Mouse (Mus musculus) cerebellum, adult 11 months (tissue): Measurements from ENCODE around the gene Ptpn13.

Experiments
- DNase-seq: peaks from one replicate; pipeline ENCODE4 v3.0.0; 2022

The Ptpn13 gene

DNA sequence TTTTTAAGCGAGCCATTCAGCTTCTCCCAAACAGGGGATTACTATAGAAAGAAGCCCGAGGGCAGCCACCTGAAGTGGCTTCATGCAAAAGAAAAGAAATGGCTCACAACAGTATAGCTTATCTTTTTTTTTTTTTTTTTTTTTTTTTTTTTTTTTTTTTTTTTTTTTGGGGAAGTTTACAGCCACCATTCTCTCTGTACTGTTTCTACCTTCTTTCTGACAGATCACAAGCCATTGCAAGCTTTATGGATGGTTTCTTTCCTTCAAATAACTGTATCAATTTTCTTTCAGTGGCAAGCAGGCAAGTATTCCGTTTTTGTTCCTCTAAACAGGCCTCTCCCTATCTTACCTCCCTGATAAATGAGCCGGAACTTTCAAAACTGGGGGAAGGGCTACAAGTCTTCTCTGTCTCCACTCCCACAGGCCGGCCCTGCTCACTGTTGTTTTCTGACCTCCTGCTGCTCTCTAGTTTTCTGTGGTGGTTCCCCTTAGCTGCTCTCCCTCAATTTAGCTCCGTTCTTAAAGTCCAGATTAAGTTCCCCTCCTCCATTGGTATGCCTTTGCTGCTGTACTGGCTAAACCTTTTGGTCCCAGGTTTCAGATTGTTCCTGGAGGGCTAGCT is 1.6 kb upstream of the Ptpn13 start:
- no peak for DNase-seq

- DNase-seq: no peak
These were observed 1.1 kb upstream of the Ptpn13 start for GRCm38 (mm10) chr5:103423927-103424315.

GRCm38 (mm10) chr5:103425363-103426031 is 505 bp downstream of the Ptpn13 start:
- peak; percentile 2 for DNase-seq

- no peak for DNase-seq
These were observed 1.3 kb downstream of the Ptpn13 start for GRCm38 (mm10) chr5:103426250-103426649.

- DNase-seq: no peak
These were observed 6.0 kb downstream of the Ptpn13 start for GRCm38 (mm10) chr5:103430986-103431385.

- DNase-seq: no peak
These were observed 6.5 kb downstream of the Ptpn13 start for GRCm38 (mm10) chr5:103431479-103431878.

DNA sequence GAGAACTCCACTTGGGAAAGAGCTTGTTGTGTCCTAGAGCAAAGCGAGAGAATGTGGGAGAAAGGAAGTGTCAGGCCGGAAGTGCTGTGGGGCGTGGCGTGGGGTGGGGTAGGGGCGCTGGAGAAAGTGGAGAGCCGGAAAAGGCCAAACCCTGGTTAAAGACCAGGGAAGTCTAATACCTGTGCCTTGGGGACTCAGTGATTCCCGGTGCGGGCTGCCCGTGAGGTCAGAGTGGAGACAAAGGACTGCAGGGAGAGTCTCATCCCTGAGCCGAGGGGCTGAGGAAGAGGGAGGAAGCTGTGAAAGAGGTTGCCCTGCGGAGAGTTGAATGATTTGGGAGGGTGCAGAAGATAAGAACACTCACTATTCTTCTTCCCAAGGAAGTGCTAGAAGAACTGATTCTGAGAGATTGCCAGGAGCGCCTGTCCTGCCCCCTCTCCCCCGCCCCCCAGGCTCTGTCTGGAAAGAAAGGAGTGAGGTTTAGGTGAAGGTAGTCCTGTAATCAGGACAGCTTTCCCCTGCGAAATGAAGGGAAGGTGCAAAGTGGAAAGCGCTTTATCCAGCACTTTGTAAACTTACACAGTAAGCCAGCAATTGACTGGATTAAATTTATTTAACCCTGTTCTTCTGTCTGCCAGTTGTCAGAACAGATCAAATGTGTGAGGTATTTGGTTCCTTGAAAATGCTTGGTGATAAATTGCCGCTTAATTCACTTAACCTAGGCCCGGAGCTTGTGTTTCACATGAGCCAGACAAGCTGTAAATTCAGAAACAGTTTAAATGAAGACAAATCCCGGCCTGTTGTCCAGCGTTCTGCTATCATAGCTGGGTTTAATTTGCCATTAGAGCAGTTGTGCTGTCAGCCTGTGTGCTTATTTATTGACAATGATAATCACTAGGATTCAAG is 11.3 kb downstream of the Ptpn13 start:
- DNase-seq: no peak

- DNase-seq: no peak
These were observed 12.7 kb downstream of the Ptpn13 start for GRCm38 (mm10) chr5:103437714-103438113.

DNA sequence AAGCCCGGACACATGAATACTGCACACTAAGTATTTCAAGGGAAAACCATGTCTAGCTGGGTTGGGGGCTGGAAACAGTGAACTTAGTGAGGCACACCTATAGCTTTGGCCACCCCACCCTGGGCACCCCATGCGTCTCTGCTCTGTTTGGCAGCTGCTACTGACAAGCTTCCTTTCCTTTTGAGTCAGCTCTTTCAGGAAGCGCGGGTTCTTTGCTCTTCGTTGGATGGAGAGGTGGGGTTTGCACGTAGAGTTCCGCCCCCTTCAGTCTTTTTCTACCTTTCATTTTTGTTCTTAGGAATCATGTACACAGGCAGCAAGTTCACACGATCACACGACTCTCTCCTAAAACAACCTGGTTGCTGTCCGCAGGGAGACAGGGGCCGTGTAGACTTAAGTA is 14.2 kb downstream of the Ptpn13 start:
- no peak for DNase-seq

- DNase-seq: no peak
These were observed 15.7 kb downstream of the Ptpn13 start for GRCm38 (mm10) chr5:103440418-103441276.

DNA sequence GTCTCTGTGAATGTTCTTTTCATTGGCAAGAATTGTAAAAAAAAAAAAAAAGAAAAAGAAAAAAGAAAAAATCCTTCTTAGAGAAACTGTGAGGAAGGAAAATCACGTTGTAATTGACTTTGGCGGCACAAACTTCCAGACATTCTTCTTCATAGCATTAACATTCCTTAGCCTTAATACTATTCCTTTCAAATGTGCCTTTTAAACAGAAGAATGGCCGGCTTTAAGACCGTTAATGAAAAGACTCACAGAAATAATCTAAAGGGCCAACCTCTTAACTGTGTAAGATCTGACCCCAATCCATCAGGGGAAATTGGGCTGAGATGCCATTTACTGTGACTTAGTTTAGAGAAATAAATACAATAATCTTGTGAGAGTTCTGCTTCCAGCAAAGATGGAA is 16.7 kb downstream of the Ptpn13 start:
- DNase-seq: no peak

GRCm38 (mm10) chr5:103442269-103442688 is 17.3 kb downstream of the Ptpn13 start:
- DNase-seq: no peak

GRCm38 (mm10) chr5:103442921-103443320 is 17.9 kb downstream of the Ptpn13 start:
- DNase-seq: no peak

- no peak for DNase-seq
These were observed 20.4 kb downstream of the Ptpn13 start for GRCm38 (mm10) chr5:103445383-103445782.

- DNase-seq: no peak
These were observed 22.9 kb downstream of the Ptpn13 start for GRCm38 (mm10) chr5:103447806-103448416.

DNA sequence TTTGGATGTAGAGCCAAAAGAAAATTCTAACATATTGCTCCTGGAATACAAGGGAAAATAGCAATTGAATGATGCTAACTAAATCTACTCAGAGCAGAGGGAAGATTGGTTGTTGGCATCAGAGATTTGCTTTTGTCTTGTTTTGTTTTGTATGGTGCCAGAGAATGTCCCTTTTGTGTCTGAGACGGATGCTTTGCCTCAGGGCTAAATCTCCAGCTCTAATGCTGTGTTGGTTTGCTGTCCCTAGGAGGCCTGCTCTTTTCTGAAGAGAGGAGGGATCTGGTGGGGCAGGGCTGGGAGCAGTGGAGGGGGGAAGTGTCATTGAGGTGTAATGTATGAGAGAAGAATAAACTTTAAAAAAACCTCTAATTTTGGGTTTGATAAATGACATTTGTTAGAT is 23.5 kb downstream of the Ptpn13 start:
- no peak for DNase-seq

DNA sequence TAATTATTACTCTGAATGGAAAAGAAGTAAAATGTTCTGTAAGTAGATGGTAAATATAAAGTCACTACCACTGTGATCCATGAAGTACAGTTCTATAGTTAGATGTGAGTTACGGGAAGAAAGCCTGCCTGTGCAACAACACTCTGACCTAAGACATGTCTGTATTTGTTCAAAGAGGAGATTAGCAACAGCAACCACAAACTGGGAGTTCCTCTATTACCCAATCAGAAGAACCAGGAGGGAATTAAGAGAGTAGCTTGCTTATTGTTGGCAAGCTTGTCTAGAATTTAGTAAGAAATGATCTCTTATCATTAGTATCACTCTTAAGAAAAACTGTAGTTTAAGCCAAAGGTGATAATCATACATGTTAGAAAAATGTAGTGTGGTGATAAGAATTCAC is 25.7 kb downstream of the Ptpn13 start:
- no peak for DNase-seq

DNA sequence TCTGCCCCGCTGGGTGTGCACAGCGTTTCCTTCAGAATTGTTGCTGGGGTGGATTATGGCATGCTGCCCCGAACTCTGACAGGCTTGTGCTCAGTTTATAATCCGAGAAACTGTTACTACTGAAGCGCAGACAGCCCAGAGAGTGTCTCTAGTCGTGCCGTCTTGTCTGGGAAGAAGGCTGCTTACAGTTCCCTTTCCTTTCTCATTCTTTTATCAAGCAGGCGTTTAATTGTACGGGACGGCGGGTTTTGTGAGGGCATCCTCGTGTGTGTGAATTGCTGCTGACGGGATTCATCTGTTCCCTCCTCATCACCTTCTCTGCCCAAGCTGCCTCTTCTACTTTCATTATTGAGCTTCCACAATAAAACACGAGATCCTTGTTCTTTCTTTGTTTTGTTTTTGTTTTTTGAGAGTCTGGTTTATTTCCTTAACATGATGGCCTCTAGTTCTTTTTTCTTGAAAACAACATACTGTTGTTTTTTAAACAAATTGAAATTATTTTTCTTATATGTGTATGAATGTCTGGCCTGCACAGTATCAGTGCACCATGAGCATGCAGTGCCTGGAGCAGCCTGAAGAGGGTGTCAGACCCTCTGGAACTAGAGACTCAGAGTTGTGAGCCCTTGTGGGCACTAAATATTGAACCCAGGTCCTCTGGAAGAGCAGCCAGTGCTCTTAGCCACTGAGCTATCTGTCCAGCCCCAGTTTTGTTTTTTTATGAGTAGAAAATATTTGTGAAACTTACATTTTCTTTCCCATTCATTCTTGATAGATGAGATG is 28.6 kb downstream of the Ptpn13 start:
- DNase-seq: no peak

GRCm38 (mm10) chr5:103456794-103457193 is 31.8 kb downstream of the Ptpn13 start:
- no peak for DNase-seq

DNA sequence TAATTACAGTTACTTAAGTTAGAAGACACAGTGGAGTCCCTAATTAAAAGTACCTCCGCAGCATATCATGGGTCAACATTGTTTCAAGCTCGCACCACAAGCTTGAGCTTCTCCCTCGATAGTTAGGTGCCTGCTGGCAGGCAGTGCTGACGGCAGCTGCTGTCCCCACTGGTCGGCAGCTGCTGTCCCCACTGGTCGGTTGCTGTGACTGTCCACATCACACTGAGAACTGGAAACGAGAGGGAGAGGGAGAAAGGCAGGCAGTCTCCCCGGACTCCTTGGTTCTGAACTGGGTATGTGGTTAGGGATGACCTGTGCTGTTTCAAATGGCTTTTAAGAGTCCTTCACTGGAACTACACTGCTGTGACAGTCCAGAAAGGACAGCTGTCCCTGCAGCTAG is 33.4 kb downstream of the Ptpn13 start:
- no peak for DNase-seq

DNA sequence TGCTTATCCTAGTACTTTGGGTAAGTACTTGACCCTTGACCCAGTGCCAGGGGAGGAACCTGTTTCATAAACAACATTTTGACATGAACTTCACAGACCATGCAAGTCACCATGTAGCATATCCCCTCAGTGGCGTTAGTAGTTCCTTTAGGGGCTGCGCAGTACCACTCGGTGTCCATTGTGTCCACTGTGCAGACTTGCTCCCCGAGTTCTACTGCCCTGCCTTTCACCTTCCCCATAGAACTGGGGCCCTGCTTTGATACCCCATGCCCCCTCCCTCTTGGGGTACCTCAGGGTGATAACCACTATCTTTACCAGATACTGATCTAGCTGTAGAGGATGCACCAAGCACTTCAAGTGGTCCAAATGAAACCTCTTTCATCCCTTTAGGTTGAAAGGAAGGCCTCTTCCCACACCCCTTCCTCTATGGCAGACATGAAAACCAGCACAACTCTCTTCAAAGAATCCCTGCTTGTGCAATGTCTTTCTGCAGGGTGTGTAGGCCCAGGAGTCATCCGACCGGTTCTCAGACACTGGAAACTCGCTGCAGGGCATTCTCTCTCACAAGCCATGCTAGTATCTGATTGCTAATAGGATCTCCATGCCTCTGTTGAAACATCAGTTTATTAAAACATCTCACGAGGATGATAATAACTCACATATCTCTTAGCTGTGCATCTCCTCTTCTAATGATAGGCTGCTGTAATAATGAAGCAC is 34.1 kb downstream of the Ptpn13 start:
- no peak for DNase-seq
